Mouse (Mus musculus) myocyte (in vitro differentiated cells): ENCODE data around the gene Dusp2.

Source experiments
- CEBPB ChIP-seq: IDR thresholded peaks from 2 replicates; pipeline ENCODE4 v1.6.1; 2011; ENCODE audit warnings: mild to moderate bottlenecking, moderate library complexity; ENCODE audit not compliant: poor library complexity, insufficient read depth, severe bottlenecking
- E2F4 ChIP-seq: IDR thresholded peaks from one replicate; pipeline ENCODE4 v1.6.1; 2011; ENCODE audit warnings: mild to moderate bottlenecking, control low read depth, moderate library complexity; ENCODE audit not compliant: insufficient read depth
- MAX ChIP-seq: IDR thresholded peaks from one replicate; pipeline ENCODE4 v1.6.1; 2011; ENCODE audit warnings: low read depth, mild to moderate bottlenecking, control low read depth
- MYOD1 ChIP-seq, 3 experiments: IDR thresholded peaks; one replicate each; pipeline ENCODE4 v1.6.1; 2011; ENCODE audit warnings: control low read depth in 2 of 3, low read depth in 2 of 3, mild to moderate bottlenecking in 2 of 3, moderate library complexity in 1 of 3; ENCODE audit not compliant: insufficient read length in 2 of 3, control insufficient read depth in 1 of 3
- MYOG ChIP-seq, 3 experiments: IDR thresholded peaks; one replicate each; pipeline ENCODE4 v1.6.1; 2011; ENCODE audit warnings: control low read depth in 2 of 3, low read depth in 2 of 3, mild to moderate bottlenecking in 2 of 3; ENCODE audit not compliant: insufficient read length in 2 of 3, control insufficient read depth in 1 of 3, insufficient read depth in 1 of 3
- POLR2A ChIP-seq: IDR thresholded peaks from one replicate; pipeline ENCODE4 v1.6.1; 2011; ENCODE audit warnings: low read depth, mild to moderate bottlenecking, control low read depth, moderate library complexity; ENCODE audit not compliant: insufficient read length
- POLR2AphosphoS2 ChIP-seq: IDR thresholded peaks from one replicate; pipeline ENCODE4 v1.6.1; 2011; ENCODE audit warnings: low read depth, control low read depth; ENCODE audit not compliant: insufficient read length
- REST ChIP-seq: IDR thresholded peaks from one replicate; pipeline ENCODE4 v1.6.1; 2011; ENCODE audit warnings: mild to moderate bottlenecking, control low read depth, moderate library complexity; ENCODE audit not compliant: insufficient read depth, insufficient read length
- SRF ChIP-seq: IDR thresholded peaks from one replicate; pipeline ENCODE4 v1.6.1; 2011; ENCODE audit warnings: low read depth; ENCODE audit not compliant: control insufficient read depth, insufficient read length
- TCF12 ChIP-seq: IDR thresholded peaks from one replicate; pipeline ENCODE4 v1.6.1; 2011; ENCODE audit warnings: mild to moderate bottlenecking, control low read depth; ENCODE audit not compliant: poor library complexity, insufficient read depth, severe bottlenecking
- TCF3 ChIP-seq: IDR thresholded peaks from one replicate; pipeline ENCODE4 v1.6.1; 2011; ENCODE audit warnings: low read depth, control low read depth; ENCODE audit not compliant: insufficient read length
- USF1 ChIP-seq: IDR thresholded peaks from one replicate; pipeline ENCODE4 v1.6.1; 2011; ENCODE audit warnings: low read depth, mild to moderate bottlenecking, control low read depth, moderate library complexity

DNA sequence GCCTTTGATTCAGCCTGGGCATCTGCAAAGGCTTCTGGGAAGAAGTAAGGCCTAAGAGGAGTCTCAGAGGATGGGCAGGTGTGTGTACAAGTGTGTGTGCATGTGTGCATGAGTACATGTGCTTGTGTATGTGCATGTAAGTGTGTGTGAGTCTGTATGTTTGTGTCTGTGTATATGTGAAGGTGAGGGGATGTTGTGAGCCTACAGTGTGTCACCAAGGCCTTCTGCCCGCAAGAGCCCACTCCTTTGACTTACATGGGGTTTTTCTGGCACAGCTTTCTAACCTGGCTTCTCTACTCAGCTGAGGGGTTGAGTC lies 20.8 kb upstream of the Dusp2 start:
- no peak for TF ChIP-seq E2F4
- no peak for TF ChIP-seq POLR2A
- no peak for TF ChIP-seq POLR2AphosphoS2
- no peak for TF ChIP-seq MYOD1 (IDR thresholded peaks at IDR 0.05; ENCODE audit: control insufficient read depth in 1 of 3, insufficient read length in 2 of 3, low read depth in 2 of 3)
- no peak for TF ChIP-seq TCF12
- no peak for TF ChIP-seq MAX
- TF ChIP-seq REST = no peak
- TF ChIP-seq MYOG (IDR thresholded peaks at IDR 0.05; ENCODE audit: control insufficient read depth in 1 of 3, insufficient read depth in 1 of 3, insufficient read length in 2 of 3, low read depth in 2 of 3) = no peak
- no peak for TF ChIP-seq CEBPB
- TF ChIP-seq SRF = no peak
- no peak for TF ChIP-seq TCF3
- TF ChIP-seq USF1 = no peak
